Mouse (Mus musculus): ENCODE results near the gene Armc9.

Gene Armc9

DNA sequence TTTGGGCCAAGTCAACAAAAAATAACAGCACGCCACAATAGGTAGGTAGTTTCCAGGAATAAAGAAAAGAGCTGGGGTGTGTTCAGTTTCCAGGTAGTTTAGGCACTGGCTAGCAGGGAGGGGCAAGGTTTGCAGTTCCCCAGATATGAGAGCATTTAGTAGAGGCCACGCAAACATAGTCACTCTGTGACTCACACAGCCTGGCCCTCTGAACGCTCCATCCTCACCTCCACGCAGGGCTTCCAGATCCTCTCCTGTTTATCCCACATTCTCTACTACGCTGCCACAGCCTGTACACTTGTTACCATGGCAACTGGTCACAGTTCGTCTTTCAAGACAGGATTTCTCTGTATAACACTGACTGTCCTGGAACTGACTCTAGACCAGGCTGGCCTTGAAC is 70.6 kb downstream of the Armc9 start:
- DNase-seq (ENCODE audit: low spot score in 2 of 2), result no peak

DNA sequence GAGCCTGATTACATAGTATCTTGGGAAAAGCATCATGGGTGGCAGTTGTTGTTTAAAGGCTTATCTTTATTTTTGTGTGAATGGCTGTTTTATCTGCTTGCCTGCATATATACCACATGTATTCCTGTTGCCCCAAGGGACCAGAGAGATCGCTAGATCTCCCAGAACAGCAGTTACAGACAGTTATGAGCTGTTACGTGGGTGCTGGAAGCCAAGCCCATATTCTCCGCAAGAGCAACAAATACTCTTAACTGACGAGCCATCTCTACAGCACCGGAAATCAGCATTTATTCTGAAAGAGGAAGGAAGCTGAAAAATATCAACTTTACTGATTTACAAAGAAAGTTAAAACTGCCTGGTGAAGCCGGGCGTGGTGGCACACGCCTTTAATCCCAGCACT is 74.1 kb downstream of the Armc9 start:
- DNase-seq (ENCODE audit: low spot score in 2 of 2), result no peak

DNA sequence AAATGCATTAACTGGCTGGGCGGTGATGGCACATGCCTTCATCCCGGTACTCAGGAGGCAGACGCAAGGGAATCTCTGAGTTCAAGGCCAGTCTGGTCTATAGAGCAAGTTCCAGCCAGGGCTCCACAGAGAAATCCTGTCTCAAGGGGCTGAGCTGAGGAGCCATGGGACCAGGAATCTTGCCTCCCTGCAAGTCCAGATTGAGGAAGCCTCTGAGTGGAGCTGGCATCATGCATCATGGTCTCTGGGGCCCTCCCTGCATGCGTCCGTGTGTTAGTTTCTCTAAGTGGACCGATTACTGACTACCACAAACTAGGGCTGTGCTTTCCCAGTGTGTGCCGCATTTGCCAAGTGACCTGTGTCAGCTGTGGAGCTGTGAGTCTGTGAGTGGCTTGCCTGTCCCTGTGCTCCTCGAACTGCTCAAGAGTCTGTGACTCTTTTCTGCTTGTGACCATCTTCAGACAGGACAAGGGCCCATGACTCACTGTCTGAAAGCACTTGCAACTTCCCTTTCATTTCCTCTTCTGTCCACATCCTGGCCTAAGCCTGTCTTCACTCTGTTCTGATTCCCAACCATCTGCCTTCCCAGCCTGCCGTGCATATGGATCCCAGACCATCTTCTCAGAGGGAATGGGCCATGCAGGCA is 74.7 kb downstream of the Armc9 start:
- DNase-seq (ENCODE audit: low spot score in 2 of 2), result no peak

DNA sequence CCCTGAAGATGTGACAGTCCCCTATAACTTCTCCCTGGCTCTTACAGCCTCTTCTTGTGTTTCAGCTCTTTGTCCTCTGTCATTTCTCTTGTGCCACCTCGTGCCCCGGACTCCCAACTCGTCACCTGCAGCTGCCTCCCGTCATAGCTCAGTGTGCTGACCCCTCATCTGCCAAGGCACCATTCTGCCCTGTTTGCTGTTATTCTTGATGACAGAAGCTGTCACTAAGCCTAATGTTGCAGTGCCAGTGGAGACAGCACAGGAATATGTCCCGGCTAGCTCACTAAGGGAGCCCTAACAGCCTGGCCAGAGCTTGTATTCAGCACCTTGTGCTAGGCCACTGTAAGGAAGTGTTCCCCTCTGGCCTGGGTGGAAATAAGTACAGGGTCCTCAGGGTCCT is 78.1 kb downstream of the Armc9 start:
- DNase-seq (ENCODE audit: low spot score in 2 of 2), result no peak

DNA sequence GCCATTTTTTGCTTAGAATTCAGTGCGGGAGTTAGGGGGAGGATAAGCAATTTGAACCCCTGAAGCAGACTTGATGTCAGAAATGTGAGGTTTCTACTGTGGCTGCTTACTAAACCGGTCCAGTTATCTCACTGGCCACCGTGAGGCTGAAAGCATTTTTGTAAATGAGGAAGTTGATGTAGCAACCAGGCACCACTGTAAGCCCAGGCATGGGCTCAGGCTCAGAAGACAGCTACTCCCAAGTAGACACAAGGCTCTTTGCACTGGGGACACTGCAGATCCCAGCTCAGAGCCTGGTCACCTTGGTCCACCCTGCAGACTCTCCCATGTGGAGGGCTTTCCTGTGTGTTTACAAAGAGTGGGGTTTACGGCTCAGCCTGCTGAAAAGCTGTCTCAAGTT is 79.2 kb downstream of the Armc9 start:
- DNase-seq (ENCODE audit: low spot score in 2 of 2), result no peak

DNA sequence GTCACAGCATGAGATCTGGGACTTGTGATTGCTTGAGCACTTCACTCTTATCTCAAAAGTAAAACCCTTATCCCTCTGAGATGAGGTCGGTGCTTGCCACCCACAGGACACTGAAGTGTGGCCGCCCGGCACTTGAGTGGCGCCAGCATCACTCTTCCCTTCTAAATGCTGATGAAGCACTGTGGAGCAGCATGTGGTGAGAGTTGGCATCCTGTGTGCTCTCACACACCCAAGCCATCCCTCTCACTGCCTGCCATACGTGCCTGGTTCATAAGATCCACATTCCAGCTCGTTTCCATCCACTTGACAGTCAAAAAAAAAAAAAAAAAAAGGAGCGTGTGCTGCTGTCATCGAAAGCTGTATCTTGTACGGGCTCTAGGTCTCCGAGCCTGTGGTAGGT is 80.5 kb downstream of the Armc9 start:
- DNase-seq (ENCODE audit: low spot score in 2 of 2), result no peak

DNA sequence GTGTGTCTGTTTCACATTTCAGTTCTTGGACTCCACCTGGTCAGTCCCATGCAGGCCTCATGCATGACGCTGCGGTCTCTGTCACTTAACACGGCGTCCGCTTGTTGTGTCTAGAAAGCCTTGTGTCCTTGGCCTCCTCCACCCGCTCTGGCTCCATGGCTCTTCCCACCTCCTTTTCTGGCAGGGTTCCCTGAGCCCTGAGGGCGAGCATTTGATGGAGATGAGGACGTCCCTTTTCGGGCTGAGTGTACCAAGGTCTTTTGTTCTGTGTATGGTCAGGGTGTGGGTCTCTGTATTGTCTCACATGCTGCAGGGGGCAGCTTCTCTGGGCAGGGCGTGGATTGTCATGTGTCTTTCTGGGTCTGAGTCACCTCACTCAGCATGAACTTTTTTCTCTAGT is 81.9 kb downstream of the Armc9 start:
- DNase-seq (ENCODE audit: low spot score in 2 of 2), result no peak

DNA sequence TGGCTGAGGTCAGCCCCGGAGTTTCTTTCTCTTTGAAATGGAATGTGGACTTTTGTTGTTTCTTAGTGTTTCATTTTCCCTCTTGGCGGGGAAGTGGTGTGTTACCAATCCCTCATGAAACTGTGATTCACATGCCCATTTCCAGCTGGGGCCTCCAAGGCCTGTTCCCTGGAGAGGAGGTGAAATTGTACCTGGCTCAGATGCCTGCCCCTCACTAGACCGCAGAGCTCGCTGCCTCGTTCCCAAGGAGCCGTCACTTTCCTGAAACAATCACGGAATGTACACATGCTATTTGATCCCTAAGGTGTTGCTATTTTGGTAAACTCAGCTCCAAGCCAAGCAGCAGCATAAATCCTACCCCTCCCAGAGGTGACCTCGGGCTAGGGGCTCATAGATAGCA is 84.4 kb downstream of the Armc9 start:
- no peak for DNase-seq (ENCODE audit: low spot score in 2 of 2)

DNA sequence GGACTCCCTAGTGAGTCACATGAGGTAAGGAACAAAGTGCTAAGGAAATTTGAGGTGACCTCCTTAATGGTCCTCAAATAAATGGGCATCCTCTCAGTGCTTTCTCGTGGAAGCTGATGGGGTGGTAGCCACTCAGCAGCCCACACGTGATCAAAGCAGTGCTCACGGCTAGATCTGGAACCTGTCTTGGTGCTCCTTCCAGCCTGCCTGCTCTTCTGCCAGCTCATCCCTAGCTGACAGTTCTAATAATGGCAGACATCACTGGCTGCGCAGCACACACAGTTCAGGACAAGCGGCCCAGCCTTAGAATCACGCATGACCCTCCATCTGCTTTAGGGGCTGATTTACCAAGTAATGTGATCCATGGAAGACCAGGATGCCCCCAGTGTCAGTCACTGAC is 85.3 kb downstream of the Armc9 start:
- DNase-seq (ENCODE audit: low spot score in 2 of 2), result no peak

DNA sequence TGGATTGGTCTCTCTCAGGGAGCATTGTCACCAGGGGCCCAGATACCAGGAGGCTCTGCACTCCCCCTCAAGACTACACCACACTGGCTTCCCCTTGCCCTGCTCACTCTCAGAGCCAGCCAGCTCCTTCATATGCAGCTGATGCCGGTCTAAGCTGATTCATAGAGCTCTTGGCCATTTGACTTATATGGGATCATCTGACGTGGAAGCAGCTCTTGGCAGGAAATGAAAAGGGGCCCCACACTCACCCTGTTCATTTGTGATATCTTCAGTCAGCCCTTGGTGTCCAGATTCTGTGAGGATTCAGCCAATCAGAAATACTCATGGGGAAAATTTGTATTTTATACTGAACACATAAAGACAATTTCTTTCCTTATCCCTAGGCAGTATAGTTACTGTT is 86.4 kb downstream of the Armc9 start:
- DNase-seq (ENCODE audit: low spot score in 2 of 2), result no peak

DNA sequence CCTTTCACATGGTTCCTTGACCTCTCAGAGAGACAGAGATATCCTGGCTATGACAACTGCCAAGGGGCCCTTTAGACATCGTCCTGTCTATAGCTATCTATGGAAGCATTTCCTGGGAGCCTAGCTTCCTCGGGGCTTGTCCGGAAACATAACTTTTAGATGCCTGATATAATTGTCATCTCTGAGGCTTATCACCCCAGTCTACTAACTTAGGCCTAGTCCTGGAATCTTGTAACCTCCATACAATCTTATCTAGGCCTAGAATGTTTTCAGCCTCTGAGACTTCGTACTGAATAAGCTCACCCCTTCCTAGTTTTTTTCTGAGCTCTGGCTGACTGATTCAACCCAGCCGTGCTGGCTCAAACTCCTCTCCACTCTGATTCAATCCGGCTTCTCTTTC is 88.9 kb downstream of the Armc9 start:
- no peak for DNase-seq (ENCODE audit: low spot score in 2 of 2)

DNA sequence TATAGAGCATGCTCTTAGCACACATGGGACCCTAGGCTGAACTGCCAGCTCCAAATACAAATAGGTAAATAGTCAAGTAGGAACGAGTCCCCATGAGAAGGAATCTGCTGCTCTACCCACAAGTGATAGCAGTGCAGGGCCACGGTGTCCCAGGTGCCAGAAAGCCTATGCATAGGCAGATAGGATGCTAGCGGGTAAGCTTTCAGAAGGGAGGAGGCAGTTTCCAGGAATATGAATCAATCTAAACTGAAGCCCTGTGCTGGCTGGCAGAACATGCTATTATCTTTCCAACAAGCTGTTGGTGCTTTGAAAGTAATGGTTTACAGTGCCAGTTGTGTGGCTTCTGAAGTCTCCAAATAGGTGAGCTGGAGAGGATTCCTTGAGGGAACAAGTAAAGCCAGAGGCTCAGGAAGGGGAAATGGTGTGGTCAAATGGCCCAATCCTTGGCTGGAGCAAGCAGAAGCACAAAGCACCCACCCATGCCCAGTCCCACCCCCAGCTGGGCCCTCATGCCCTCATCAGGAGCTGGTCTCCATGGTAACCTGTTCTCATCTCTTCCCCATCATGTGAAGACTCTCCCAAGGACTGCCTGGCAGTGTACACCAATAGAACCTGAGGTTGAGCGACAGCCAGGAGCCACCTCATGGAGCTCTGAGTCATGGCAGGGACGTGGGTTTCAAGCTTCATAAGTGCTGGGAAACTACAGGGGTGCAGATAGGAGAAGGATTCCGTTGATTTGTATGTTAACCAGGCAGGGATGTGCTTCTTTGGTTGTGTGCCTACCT is 90.9 kb downstream of the Armc9 start:
- DNase-seq (ENCODE audit: low spot score in 2 of 2), result no peak

DNA sequence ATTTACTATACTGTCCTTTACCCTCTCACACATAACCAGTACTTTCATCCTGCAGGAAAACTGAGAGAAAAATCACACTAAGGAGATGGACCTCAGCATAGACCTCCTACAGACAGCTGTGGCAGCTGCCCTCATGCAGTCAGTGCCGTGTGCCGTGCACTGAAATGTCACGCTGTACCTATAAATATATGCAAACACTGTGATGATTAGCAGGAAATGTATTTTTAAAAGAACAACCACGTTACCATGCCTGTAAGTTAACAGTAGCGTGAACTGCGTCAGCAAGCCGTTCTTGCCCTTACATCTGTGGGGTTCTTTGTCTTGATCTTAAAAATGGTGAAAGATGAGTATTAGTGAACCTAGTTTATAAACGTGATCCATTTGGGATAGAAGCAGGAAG is 98.8 kb downstream of the Armc9 start:
- no peak for DNase-seq (ENCODE audit: low spot score in 2 of 2)

DNA sequence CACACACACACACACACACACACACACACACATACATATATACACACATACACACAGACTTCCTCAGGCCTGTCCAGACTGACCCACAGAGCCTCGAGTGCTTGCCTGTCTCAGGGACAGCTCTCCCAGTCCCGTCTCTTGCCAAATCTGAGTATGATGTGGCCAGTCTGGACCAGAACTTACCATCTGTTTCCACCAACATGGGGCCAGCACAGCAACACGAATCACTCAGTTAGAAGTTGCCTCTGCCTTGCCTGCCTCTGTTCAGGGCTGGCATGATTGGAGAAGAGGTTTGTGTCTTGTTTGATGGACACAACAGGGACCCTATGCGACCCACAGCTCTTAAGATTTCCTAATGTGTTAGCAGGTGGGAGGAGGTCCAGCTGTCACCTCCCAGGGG is 101.7 kb downstream of the Armc9 start:
- DNase-seq (ENCODE audit: low spot score in 2 of 2), result no peak

DNA sequence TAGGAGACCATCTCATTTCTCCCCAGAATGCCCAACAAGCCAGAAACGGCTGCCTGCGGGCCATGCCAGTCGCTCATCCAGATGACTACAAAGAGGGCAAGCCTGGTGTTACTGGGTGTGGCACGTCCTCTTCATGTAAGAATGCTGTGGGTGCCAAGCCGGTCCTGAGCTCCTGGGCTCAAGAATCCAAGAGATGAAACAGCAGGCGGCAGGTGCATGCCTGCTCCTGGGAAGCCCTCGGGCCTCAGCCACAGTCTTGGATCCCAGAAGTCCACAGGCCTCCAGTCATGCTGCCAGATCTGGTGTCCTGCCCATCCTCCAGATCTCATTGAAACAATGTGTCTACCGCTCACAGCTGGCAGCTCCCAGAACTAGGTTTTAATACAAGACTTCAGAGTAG is 102.6 kb downstream of the Armc9 start:
- no peak for DNase-seq (ENCODE audit: low spot score in 2 of 2)

DNA sequence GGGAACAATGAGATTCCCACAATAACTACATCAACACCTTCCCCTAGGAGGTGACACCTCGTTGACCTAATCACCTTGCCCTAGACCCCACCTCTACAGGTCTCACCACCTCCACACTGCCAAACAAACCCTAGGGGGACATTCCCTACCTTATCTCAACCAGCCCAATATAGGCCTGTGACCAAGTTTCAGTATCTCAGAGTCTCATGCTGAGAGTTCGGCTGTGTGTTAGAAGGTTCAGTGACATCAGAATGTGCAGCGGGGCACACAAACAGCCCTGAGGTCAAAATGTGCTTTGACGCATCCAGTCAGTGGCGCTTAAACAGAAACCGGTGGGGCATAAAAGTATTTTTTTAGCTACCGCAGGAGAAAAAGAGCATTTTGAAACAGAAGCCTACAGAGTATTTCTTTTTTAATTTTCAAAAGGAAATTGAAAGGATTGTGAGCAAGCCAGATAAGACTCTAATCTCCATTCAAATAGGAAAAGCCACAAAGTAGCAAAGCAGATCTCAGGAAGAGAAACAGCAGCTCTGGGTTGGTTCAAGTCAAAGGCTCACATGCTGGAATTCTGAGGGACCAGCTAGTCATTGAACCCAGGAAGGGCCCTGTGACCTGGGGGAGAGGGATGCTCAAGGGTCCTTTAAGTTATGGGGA is 103.7 kb downstream of the Armc9 start:
- no peak for DNase-seq (ENCODE audit: low spot score in 2 of 2)

DNA sequence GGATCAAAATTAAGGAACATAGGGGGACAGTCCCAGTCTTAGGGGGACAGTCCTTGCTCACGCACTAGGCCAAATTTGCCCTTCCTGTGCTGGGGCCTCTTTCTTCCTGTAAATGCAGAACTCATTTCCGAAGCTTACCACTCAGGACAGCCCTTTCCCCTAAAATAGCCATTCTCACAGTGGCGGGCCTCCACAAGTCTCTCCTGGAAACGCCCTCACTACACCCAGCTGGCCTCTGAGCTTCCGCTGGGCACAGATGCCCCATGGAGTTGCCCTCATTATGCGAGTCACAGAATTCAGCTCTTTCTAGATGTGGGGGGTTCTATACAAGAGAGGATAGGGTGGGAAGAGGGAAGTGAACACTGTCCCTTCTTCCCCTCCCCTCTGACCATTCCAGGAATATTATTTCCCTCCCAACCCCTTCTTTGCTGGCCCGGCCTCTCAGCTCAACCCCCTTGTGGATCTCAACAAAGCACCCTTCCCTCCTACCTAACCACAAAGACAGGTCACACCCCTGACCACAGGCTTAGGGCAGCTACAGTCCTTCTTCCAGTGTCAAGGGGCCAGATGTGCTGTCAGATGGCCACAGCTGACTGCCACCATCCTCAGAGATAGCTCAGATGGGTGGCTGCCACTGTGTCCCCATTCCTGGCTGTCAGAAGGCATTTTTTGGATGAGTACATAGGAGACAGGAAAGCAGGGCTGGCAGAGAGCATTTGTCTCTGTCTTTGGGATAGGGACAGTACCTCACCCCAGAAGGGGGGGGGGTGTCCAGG is 109.2 kb downstream of the Armc9 start:
- DNase-seq (ENCODE audit: low spot score in 2 of 2), result no peak

DNA sequence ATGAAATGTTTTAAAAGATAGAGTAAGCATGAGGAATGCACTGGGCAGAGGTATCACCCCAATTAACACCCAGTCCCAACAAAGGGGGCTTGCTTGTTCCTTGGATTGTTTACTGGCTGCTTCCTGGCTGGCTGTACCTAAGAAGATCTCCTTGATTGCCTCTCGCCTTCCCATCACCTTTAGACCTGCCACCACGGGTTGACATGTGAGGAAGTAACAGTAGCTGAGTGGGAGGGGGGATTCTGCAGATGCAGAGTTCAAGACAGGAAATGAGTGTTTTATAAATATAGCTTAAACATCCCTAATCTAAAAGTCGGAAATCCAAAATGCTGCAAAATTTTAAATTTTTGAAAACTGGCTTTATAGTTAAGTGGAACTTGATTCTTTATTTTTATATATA is 110.5 kb downstream of the Armc9 start:
- no peak for DNase-seq (ENCODE audit: low spot score in 2 of 2)

DNA sequence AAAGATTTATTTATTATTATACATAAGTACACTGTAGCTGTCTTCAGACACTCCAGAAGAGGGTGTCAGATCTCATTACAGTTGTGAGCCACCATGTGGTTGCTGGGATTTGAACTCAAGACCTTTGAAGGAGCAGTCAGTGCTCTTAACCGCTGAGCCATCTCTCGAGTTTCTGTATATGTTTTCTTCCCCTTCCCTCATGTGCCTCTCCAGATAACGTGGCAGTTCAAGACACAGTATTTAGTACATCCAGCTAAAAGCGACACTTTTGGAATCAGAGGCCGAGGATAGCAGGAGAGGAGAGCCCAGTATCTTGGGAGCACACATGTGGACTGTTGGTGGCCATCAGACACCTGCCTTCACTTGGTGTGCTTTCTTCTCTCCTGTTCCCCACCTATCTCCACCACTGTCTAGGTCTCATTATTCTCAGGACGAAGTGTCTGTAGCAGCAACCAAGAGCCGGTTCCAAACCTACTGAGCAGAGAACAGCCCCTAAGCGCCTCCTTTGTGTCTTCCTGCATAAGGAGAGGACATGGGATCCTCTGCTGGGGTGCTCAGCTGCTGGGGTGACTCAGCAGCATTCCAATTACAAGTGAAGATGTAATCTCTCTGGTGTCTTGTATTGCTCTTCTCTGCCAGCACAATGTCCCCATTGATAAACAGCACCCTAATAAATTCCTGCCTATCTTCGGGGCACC is 114.1 kb downstream of the Armc9 start:
- no peak for DNase-seq (ENCODE audit: low spot score in 2 of 2)

DNA sequence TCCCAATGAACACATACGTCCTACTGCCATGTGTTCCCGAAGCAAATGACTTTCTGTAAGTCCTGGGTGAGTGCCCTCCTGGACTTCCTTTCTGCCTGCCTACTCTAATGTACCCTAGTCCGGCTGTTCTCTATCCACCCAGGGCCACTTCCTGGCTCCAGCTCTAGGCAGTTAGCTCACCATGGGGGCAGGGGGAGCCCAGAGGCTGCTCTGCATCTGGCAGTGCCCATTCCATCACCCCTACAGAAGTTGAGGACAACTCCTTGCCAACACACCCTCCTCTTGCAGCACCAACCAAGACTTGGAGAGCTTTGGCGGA is 114.6 kb downstream of the Armc9 start:
- DNase-seq (ENCODE audit: low spot score in 2 of 2), result no peak

DNA sequence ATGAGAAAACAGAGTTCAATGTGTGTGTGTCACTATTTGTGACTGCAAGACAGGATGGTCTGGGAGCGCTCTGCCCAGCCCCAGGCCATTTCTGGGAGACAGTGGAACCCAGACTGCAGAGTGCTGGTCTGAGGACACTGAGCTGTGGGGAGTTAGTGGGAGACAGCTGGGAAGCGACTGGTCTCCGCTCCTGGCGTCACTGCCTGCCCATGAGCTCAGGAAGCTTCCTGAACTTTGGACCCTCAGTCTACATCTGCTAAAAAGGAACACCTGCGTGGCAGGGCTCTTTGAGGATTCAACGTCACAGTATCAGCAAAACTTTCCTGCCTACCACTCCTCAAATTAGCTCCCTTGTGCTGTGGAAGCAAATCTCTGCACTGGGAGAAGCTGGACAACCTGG is 117.1 kb downstream of the Armc9 start:
- DNase-seq (ENCODE audit: low spot score in 2 of 2), result no peak

DNA sequence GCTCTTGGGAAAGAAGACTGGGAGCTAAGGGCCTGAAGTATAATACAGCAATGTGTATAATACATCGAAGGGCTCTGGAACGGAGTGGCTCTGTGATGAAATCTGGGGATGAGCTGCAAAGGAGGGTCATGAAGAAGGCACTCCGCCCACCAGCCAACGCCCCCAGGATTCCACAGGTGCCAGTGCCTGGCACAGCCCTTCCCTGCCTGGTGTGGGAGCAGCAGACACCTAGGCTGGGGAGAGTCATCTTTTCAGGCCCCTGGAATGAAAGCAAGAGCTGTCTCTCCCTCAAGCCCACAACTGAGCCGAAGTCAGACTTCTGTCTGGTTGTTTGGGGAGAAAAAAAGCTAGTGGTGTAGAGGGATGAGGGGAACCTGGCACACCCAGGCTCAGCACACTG is 122.5 kb downstream of the Armc9 start:
- no peak for DNase-seq (ENCODE audit: low spot score in 2 of 2)
